Mouse (Mus musculus): Measurements from ENCODE around the gene Kat6b. TPM values are rescaled to one million over a fixed set of nuclear protein-coding genes. Genes with fewer than 3 reads are reported as not detected.

Kat6b gene
- polyA plus RNA-seq (2012; fragmentation: generic; extraction: Trizol): 3.9 TPM

DNA sequence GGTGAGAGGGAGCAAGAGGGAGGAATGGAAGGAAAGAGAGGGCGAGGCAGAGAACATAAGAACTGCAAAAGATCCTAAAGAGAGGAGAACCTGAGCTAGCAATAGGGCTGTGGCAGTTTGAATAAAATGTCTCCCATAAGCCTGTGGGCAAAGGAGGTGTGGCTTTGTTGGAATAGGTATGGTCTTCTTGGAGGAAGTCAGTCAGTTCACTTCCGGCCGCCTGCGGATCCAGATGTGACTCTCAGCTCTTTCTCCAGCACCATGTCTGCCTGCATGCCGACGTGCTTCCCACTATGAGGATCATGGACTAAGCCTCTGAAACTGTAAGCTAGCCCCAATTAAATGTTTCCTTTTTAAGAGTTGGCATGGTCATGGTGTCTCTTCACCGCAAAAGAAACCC lies at the start of gene Kat6b:
TSS of gene Kat6b (plus strand) at position 204 of the 400 bp plus-strand sequence.
- TF ChIP-seq USF1 (IDR thresholded peaks at IDR 0.05; ENCODE audit: low read depth): no peak
- no peak for TF ChIP-seq MAX (IDR thresholded peaks at IDR 0.05; ENCODE audit: low read depth)
- no peak for TF ChIP-seq E2F4 (IDR thresholded peaks at IDR 0.05; ENCODE audit: insufficient read depth)
- TF ChIP-seq CEBPB (IDR thresholded peaks at IDR 0.05; ENCODE audit: insufficient read depth, poor library complexity, severe bottlenecking): no peak
- no peak for TF ChIP-seq REST (IDR thresholded peaks at IDR 0.05; ENCODE audit: insufficient read depth, insufficient read length)
- TF ChIP-seq TCF12 (IDR thresholded peaks at IDR 0.05; ENCODE audit: insufficient read depth, poor library complexity, severe bottlenecking): no peak
- TF ChIP-seq SRF (IDR thresholded peaks at IDR 0.05; ENCODE audit: control insufficient read depth, insufficient read length, low read depth): no peak
- TF ChIP-seq MYOD1 (IDR thresholded peaks at IDR 0.05; ENCODE audit: control insufficient read depth in 1 of 3, insufficient read length in 2 of 3, low read depth in 2 of 3): no peak
- TF ChIP-seq MYOG (IDR thresholded peaks at IDR 0.05; ENCODE audit: control insufficient read depth in 1 of 3, insufficient read depth in 1 of 3, insufficient read length in 2 of 3, low read depth in 2 of 3): no peak
- no peak for TF ChIP-seq POLR2A (IDR thresholded peaks at IDR 0.05; ENCODE audit: insufficient read length, low read depth)
- no peak for TF ChIP-seq POLR2AphosphoS2 (IDR thresholded peaks at IDR 0.05; ENCODE audit: insufficient read length, low read depth)
- TF ChIP-seq TCF3 (IDR thresholded peaks at IDR 0.05; ENCODE audit: insufficient read length, low read depth): no peak
- Histone ChIP-seq H3K79me2 (ENCODE audit: control insufficient read depth, insufficient read depth) (no peaks in the 10 kb centered on the region), H3K27me3 (ENCODE audit: control insufficient read depth, insufficient read depth, insufficient read length) (no peaks in the 10 kb centered on the region), H3K4me3 (no peak within 1 kb of the TSS), H3K36me3 (ENCODE audit: control insufficient read depth, insufficient read depth) (no peaks in the 10 kb centered on the region), H3K4me2 (ENCODE audit: low read depth) (no peak within 1 kb of the TSS), H3ac (ENCODE audit: control insufficient read depth, insufficient read length) (no peak within 1 kb of the TSS)

DNA sequence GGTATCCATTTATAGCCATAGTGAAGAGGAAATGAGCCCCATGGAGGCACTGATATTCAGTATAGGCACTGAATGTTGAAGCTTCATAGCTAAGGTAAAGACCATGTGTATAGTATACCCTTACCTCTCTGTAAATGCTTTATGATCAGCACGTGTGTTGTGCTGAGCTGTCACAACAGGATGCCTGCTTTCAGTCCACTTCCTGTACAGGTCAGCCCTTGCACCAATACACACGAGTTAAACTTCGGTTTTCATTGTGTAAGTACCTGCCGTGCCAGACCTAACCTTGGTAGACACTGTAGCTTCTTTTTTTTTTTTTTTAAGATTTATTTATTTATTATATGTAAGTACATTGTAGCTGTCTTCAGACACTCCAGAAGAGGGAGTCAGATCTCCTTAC lies 47.8 kb upstream of the Kat6b start:
- Histone ChIP-seq H3K4me3 (no peak overlapping the region), H3ac (ENCODE audit: control insufficient read depth, insufficient read length) (no peak overlapping the region), H3K79me2 (ENCODE audit: control insufficient read depth, insufficient read depth) (no peaks in the 10 kb centered on the region), H3K4me2 (ENCODE audit: low read depth) (no peak overlapping the region), H3K36me3 (ENCODE audit: control insufficient read depth, insufficient read depth) (no peaks in the 10 kb centered on the region), H3K27me3 (ENCODE audit: control insufficient read depth, insufficient read depth, insufficient read length) (no peaks in the 10 kb centered on the region)
- no peak for TF ChIP-seq TCF3 (IDR thresholded peaks at IDR 0.05; ENCODE audit: insufficient read length, low read depth)
- no peak for TF ChIP-seq POLR2AphosphoS2 (IDR thresholded peaks at IDR 0.05; ENCODE audit: insufficient read length, low read depth)
- no peak for TF ChIP-seq MYOD1 (IDR thresholded peaks at IDR 0.05; ENCODE audit: control insufficient read depth in 1 of 3, insufficient read length in 2 of 3, low read depth in 2 of 3)
- TF ChIP-seq POLR2A (IDR thresholded peaks at IDR 0.05; ENCODE audit: insufficient read length, low read depth): no peak
- no peak for TF ChIP-seq USF1 (IDR thresholded peaks at IDR 0.05; ENCODE audit: low read depth)
- TF ChIP-seq TCF12 (IDR thresholded peaks at IDR 0.05; ENCODE audit: insufficient read depth, poor library complexity, severe bottlenecking): no peak
- TF ChIP-seq REST (IDR thresholded peaks at IDR 0.05; ENCODE audit: insufficient read depth, insufficient read length): no peak
- TF ChIP-seq MYOG (IDR thresholded peaks at IDR 0.05; ENCODE audit: control insufficient read depth in 1 of 3, insufficient read depth in 1 of 3, insufficient read length in 2 of 3, low read depth in 2 of 3): no peak
- TF ChIP-seq MAX (IDR thresholded peaks at IDR 0.05; ENCODE audit: low read depth): no peak
- TF ChIP-seq E2F4 (IDR thresholded peaks at IDR 0.05; ENCODE audit: insufficient read depth): no peak
- no peak for TF ChIP-seq SRF (IDR thresholded peaks at IDR 0.05; ENCODE audit: control insufficient read depth, insufficient read length, low read depth)
- TF ChIP-seq CEBPB (IDR thresholded peaks at IDR 0.05; ENCODE audit: insufficient read depth, poor library complexity, severe bottlenecking): no peak

DNA sequence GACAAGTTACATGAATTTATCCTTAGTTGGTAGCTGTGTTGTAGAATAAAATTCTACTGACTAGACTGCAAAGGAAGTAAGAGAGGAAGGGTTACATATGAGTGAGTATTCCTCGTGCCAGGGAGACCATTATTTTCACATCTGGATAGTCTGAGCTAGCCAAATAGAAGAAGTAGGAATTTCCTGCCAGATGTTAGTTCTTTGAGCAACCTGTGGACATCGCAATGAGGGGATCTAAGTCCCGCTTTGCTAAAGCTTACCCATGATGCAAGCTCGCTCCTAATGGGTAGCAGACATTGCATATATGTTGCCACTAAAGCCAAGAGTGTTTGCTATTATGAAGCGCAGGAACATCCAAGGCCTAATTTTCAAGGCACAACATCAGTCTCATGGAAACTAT lies 47.2 kb upstream of the Kat6b start:
- Histone ChIP-seq H3K27me3 (ENCODE audit: control insufficient read depth, insufficient read depth, insufficient read length) (no peaks in the 10 kb centered on the region), H3K79me2 (ENCODE audit: control insufficient read depth, insufficient read depth) (no peaks in the 10 kb centered on the region)

DNA sequence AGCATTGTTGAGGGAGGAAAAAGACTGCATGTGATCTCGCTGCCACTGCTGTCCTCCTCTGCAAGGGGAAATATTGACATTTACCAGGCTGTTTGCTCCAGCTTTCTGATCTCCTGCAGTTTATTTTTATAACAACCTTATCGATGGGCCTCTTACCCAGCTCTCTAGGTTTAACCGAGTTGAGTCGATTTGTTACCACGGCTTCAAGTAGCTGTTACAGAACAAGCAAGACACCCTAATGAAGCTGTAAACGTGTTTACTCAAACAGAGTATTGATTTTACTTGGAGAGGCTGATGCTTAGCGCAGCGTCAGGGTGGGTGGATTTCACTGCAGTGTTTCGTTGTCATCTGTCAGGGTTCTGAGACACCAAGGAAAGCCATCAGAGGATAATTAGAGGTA lies 46.5 kb upstream of the Kat6b start:
- TF ChIP-seq MAX (IDR thresholded peaks at IDR 0.05; ENCODE audit: low read depth) (no peak), E2F4 (IDR thresholded peaks at IDR 0.05; ENCODE audit: insufficient read depth) (no peak)
- no peak overlapping the region for H3ac ChIP-seq (ENCODE audit: control insufficient read depth, insufficient read length)
- H3K79me2 ChIP-seq (ENCODE audit: control insufficient read depth, insufficient read depth): no peaks in the 10 kb centered on the region
- H3K4me2 ChIP-seq (ENCODE audit: low read depth): no peak overlapping the region
- no peaks in the 10 kb centered on the region for H3K36me3 ChIP-seq (ENCODE audit: control insufficient read depth, insufficient read depth)
- no peaks in the 10 kb centered on the region for H3K27me3 ChIP-seq (ENCODE audit: control insufficient read depth, insufficient read depth, insufficient read length)
- H3K4me3 ChIP-seq: no peak overlapping the region

More for the DNA sequence above, 47.2 kb upstream of the Kat6b start:
- Histone ChIP-seq H3ac (ENCODE audit: control insufficient read depth, insufficient read length) (no peak overlapping the region), H3K4me2 (ENCODE audit: low read depth) (no peak overlapping the region), H3K4me3 (no peak overlapping the region), H3K36me3 (ENCODE audit: control insufficient read depth, insufficient read depth) (no peaks in the 10 kb centered on the region)
- TF ChIP-seq MAX (IDR thresholded peaks at IDR 0.05; ENCODE audit: low read depth): no peak
- TF ChIP-seq E2F4 (IDR thresholded peaks at IDR 0.05; ENCODE audit: insufficient read depth): no peak
- TF ChIP-seq CEBPB (IDR thresholded peaks at IDR 0.05; ENCODE audit: insufficient read depth, poor library complexity, severe bottlenecking): no peak
- no peak for TF ChIP-seq SRF (IDR thresholded peaks at IDR 0.05; ENCODE audit: control insufficient read depth, insufficient read length, low read depth)
- no peak for TF ChIP-seq MYOD1 (IDR thresholded peaks at IDR 0.05; ENCODE audit: control insufficient read depth in 1 of 3, insufficient read length in 2 of 3, low read depth in 2 of 3)
- no peak for TF ChIP-seq TCF12 (IDR thresholded peaks at IDR 0.05; ENCODE audit: insufficient read depth, poor library complexity, severe bottlenecking)
- no peak for TF ChIP-seq POLR2AphosphoS2 (IDR thresholded peaks at IDR 0.05; ENCODE audit: insufficient read length, low read depth)
- no peak for TF ChIP-seq TCF3 (IDR thresholded peaks at IDR 0.05; ENCODE audit: insufficient read length, low read depth)
- TF ChIP-seq MYOG (IDR thresholded peaks at IDR 0.05; ENCODE audit: control insufficient read depth in 1 of 3, insufficient read depth in 1 of 3, insufficient read length in 2 of 3, low read depth in 2 of 3): no peak
- TF ChIP-seq REST (IDR thresholded peaks at IDR 0.05; ENCODE audit: insufficient read depth, insufficient read length): no peak
- no peak for TF ChIP-seq USF1 (IDR thresholded peaks at IDR 0.05; ENCODE audit: low read depth)
- no peak for TF ChIP-seq POLR2A (IDR thresholded peaks at IDR 0.05; ENCODE audit: insufficient read length, low read depth)

DNA sequence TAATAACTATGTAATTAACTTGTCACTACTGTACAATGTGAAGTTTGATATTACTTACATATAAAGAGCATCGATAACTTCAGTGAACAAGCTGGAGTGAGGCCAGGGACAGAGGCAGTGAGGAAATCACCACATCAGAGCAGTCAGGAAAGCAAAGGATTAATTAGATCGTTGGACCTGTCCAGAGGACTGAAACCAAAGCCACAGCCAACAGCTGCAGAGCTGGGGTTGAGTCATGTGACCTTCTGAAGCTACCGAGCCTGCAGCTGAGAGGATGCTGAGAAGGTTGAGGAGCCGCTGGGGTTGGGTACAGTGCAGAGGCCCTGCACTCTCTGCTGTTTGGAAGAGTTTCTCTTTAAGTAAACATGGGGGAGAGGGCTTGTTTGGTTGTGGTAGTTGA lies 41.4 kb upstream of the Kat6b start:
- no peak overlapping the region for H3ac ChIP-seq (ENCODE audit: control insufficient read depth, insufficient read length)
- H3K36me3 ChIP-seq (ENCODE audit: control insufficient read depth, insufficient read depth): no peaks in the 10 kb centered on the region
- H3K4me3 ChIP-seq: no peak overlapping the region
- TF ChIP-seq MYOD1 (IDR thresholded peaks at IDR 0.05; ENCODE audit: control insufficient read depth in 1 of 3, insufficient read length in 2 of 3, low read depth in 2 of 3): peak in 2 of 3 experiments; percentile 86 to 92
- no peak for TF ChIP-seq REST (IDR thresholded peaks at IDR 0.05; ENCODE audit: insufficient read depth, insufficient read length)
- TF ChIP-seq E2F4 (IDR thresholded peaks at IDR 0.05; ENCODE audit: insufficient read depth): no peak
- peak; percentile 88 for TF ChIP-seq USF1 (IDR thresholded peaks at IDR 0.05; ENCODE audit: low read depth)
- TF ChIP-seq MYOG (IDR thresholded peaks at IDR 0.05; ENCODE audit: control insufficient read depth in 1 of 3, insufficient read depth in 1 of 3, insufficient read length in 2 of 3, low read depth in 2 of 3): peak; percentile 41 to 79 (median 52)
- TF ChIP-seq POLR2AphosphoS2 (IDR thresholded peaks at IDR 0.05; ENCODE audit: insufficient read length, low read depth): no peak
- no peak for TF ChIP-seq SRF (IDR thresholded peaks at IDR 0.05; ENCODE audit: control insufficient read depth, insufficient read length, low read depth)
- peak overlapping the region; percentile 37 for H3K4me2 ChIP-seq (ENCODE audit: low read depth)
- no peaks in the 10 kb centered on the region for H3K79me2 ChIP-seq (ENCODE audit: control insufficient read depth, insufficient read depth)
- H3K27me3 ChIP-seq (ENCODE audit: control insufficient read depth, insufficient read depth, insufficient read length): no peaks in the 10 kb centered on the region

Measured in myocyte (in vitro differentiated cells).